Mouse (Mus musculus) cerebellum, postnatal 4 days (tissue): ENCODE measurements around the gene Rhox11.
"Not testable (repeated sequence)": the region's sequence is repeated elsewhere in the genome, so short reads cannot be mapped to it uniquely, and the experiment has no call there.

Experiments
- DNase-seq, 2 experiments: peaks; one replicate each; pipeline ENCODE4 v3.0.0; 2022; ENCODE audit warnings: low spot score in 2 of 2, mixed read lengths in 1 of 2

The Rhox11 gene

GRCm38 (mm10) chrX:38085041-38085440 lies at the start of gene Rhox11:
Rhox11 (minus strand) TSS chrX:38085141.
- no peak for DNase-seq

- DNase-seq: no peak
Measured at GRCm38 (mm10) chrX:38121478-38121877, 36.5 kb upstream of the Rhox11 start.

GRCm38 (mm10) chrX:38120982-38121381 lies 36.0 kb upstream of the Rhox11 start, which contains the start of gene Rhox13:
Rhox13 (plus strand) TSS chrX:38121219.
- DNase-seq: no peak

- DNase-seq: no peak
Measured at GRCm38 (mm10) chrX:38110807-38111206, 25.9 kb upstream of the Rhox11 start, which contains the start of gene Rhox12. Rhox12 (minus strand) TSS chrX:38110907.

- peak; percentile 21 to 53 for DNase-seq
Measured at GRCm38 (mm10) chrX:38084226-38084625, 715 bp downstream of the Rhox11 start.

GRCm38 (mm10) chrX:38066175-38066574 lies 18.8 kb downstream of the Rhox11 start, which contains the start of gene Rhox10:
Rhox10 (plus strand) TSS chrX:38066475.
- no peak for DNase-seq

GRCm38 (mm10) chrX:38061544-38061943 lies 23.4 kb downstream of the Rhox11 start:
- DNase-seq: no peak

- not testable (repeated sequence) for DNase-seq
Measured at GRCm38 (mm10) chrX:38043014-38043413, 41.9 kb downstream of the Rhox11 start, which contains the start of gene Btg1-ps2. Btg1-ps2 (minus strand) TSS chrX:38043114.

GRCm38 (mm10) chrX:38039666-38040065 lies 45.3 kb downstream of the Rhox11 start:
- DNase-seq: no peak

GRCm38 (mm10) chrX:38033841-38034240 lies 51.1 kb downstream of the Rhox11 start:
- no peak for DNase-seq
